Mouse (Mus musculus): Measurements from ENCODE around the gene Tes. TPM values are rescaled to one million over a fixed set of nuclear protein-coding genes. Genes with fewer than 3 reads are reported as not detected.
A peak's percentile ranks its signal among the peaks of the same experiment; 100 is the strongest.

Gene Tes
- total and polyA plus RNA-seq, 2 experiments from 2014 or later, result 26.0 to 31.3 TPM

- 90% methylated on average over 8 of the region's 8 CpGs for WGBS
- Histone ChIP-seq H3K9ac (replicated peaks; ENCODE audit: low read length) (no peak overlapping the region), H3K27ac (no peak overlapping the region)
Measured at GRCm38 (mm10) chr6:17097301-17097700, 32.4 kb downstream of the Tes start.

DNA sequence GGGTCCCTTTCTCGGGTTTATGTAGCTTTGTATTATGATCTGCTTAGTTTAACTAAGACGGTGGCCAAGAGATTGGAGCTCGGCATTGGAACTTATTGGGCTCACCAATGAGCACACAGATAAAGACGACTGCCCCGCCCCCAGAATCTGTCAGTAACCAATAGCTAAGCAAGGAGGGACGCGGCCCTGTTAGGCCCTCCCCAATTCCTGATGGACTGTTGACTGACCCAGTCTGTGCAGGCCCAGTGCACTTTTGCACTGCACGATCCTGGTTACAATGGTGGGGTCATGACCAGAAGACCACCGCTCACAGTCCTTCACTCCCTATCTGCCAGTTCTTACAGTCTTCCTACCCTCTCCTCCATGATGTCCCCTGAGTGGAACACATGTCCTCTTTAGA, 33.6 kb downstream of the Tes start:
- no peak for TF ChIP-seq CTCF (IDR thresholded peaks at IDR 0.05; ENCODE audit: low read depth)
- H3K36me3 ChIP-seq (ENCODE audit: insufficient read depth, low read length), result 0 out of 2 replicates have a peak, but pooled peaks cover 6% of the 10 kb centered on the region
- H3K9me3 ChIP-seq (ENCODE audit: low read length), result no peaks in the 10 kb centered on the region
- no peak overlapping the region for H3K4me2 ChIP-seq (ENCODE audit: low read depth, low read length)
- H3K4me1 ChIP-seq (ENCODE audit: insufficient read depth, low read length), result no peaks in the 10 kb centered on the region
- no peaks in the 10 kb centered on the region for H3K27me3 ChIP-seq (ENCODE audit: insufficient read depth, low read length)
- H3K4me3 ChIP-seq (ENCODE audit: low read length), result no peak overlapping the region
- H3K9ac ChIP-seq (replicated peaks; ENCODE audit: low read length), result no peak overlapping the region
- no peak for DNase-seq (ENCODE audit: low spot score)
- peak; percentile 64 for ATAC-seq
- WGBS, result 95% methylated on average over 9 of the region's 9 CpGs
- H3K27ac ChIP-seq, result no peak overlapping the region

More at GRCm38 (mm10) chr6:17097301-17097700, 32.4 kb downstream of the Tes start:
- H3K4me3 ChIP-seq (ENCODE audit: low read length), result no peak overlapping the region
- no peaks in the 10 kb centered on the region for H3K9me3 ChIP-seq (ENCODE audit: low read length)
- DNase-seq (ENCODE audit: low spot score) (no peak), ATAC-seq (no peak)
- no peak for TF ChIP-seq CTCF (IDR thresholded peaks at IDR 0.05; ENCODE audit: low read depth)
- H3K36me3 ChIP-seq (ENCODE audit: insufficient read depth, low read length), result 0 out of 2 replicates have a peak, but pooled peaks cover 6% of the 10 kb centered on the region
- H3K27me3 ChIP-seq (ENCODE audit: insufficient read depth, low read length), result no peaks in the 10 kb centered on the region
- H3K4me1 ChIP-seq (ENCODE audit: insufficient read depth, low read length), result no peaks in the 10 kb centered on the region
- no peak overlapping the region for H3K4me2 ChIP-seq (ENCODE audit: low read depth, low read length)

DNA sequence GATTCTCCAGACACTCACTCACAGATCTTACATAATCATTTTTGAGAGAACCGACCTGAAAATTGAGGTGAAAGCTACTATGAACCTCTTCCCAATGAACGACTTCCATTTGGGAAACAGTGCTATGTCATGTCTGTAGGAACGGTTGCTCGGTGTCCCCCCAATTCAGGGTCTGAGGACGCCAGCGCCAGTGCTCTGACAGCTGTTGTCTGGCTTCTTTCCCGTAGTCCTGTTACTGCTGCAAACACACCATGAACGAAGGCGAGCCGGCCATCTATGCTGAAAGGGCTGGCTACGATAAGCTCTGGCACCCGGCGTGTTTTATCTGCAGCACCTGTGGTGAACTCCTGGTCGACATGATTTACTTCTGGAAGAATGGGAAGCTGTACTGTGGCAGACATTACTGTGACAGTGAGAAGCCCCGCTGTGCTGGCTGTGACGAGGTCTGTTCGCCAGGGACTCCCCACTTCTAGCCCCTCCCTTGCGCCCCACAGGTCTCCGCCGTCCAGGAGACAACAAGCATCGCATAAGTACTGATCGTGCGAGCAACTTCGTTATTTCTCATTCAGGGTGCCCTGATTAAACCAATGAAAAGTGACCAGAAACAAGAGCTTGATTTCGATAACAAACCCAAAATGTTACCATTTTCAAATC, 34.7 kb downstream of the Tes start:
- 69% methylated on average over 25 of the region's 25 CpGs for WGBS
- no peaks in the 10 kb centered on the region for H3K27me3 ChIP-seq (ENCODE audit: insufficient read depth, low read length)
- no peak overlapping the region for H3K4me3 ChIP-seq (ENCODE audit: low read length)
- DNase-seq (ENCODE audit: low spot score) (no peak), ATAC-seq (peak; percentile 31; the same call in 1 of the 2 replicates)
- no peak for TF ChIP-seq CTCF (IDR thresholded peaks at IDR 0.05; ENCODE audit: low read depth)
- H3K9me3 ChIP-seq (ENCODE audit: low read length), result no peaks in the 10 kb centered on the region
- H3K4me1 ChIP-seq (ENCODE audit: insufficient read depth, low read length), result no peaks in the 10 kb centered on the region
- 0 out of 2 replicates have a peak, but pooled peaks cover 6% of the 10 kb centered on the region for H3K36me3 ChIP-seq (ENCODE audit: insufficient read depth, low read length)
- H3K4me2 ChIP-seq (ENCODE audit: low read depth, low read length), result no peak overlapping the region
- no peak overlapping the region for H3K9ac ChIP-seq (replicated peaks; ENCODE audit: low read length)
- H3K27ac ChIP-seq, result no peak overlapping the region

DNA sequence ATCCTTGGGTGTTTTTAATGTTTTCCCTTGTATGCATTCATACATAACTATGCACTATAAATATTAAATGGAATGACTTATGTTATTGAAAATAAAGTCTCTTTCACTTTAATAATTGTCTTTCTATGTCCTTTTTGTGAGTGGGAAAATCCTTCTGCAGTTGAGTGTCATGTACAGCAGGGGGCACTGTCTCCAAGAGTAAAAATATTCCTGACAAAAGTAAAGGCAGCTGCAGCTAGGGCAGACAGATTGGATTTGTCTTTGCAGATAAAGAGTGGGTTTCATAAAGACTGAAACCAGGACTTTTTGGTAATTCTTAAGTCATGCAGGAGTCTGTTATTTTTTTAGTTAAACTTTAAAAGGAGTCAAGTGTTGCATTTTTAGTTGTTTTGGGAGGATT, 40.8 kb downstream of the Tes start:
- H3K9me3 ChIP-seq (ENCODE audit: low read length), result no peaks in the 10 kb centered on the region
- no peak overlapping the region for H3K4me3 ChIP-seq (ENCODE audit: low read length)
- no peak overlapping the region for H3K27ac ChIP-seq
- H3K36me3 ChIP-seq (ENCODE audit: insufficient read depth, low read length), result 0 out of 2 replicates have a peak, but pooled peaks cover 4% of the 10 kb centered on the region
- DNase-seq (ENCODE audit: low spot score) (peak; percentile 82), ATAC-seq (no peak)
- no peaks in the 10 kb centered on the region for H3K4me1 ChIP-seq (ENCODE audit: insufficient read depth, low read length)
- TF ChIP-seq CTCF (IDR thresholded peaks at IDR 0.05; ENCODE audit: low read depth), result peak; percentile 82
- H3K4me2 ChIP-seq (ENCODE audit: low read depth, low read length), result no peak overlapping the region
- no peak overlapping the region for H3K9ac ChIP-seq (replicated peaks; ENCODE audit: low read length)
- no peaks in the 10 kb centered on the region for H3K27me3 ChIP-seq (ENCODE audit: insufficient read depth, low read length)

DNA sequence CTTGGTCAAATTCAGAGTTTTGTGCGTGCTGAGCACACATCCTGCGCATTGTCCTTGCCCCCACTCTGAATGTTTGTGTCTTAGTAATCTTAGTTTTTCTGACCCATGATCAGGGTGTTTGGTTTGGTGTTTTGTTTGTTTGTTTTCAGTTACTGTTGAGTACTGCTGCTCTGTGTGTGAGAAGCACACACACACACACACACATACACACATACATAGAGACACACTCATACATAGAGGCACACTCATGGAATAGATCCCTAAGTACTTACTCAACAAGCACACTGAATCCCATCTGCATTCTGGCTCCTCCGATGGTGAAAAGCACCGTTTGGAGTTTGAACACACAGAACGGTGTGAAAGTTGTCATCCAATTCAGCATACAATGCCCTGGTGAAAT, 41.5 kb downstream of the Tes start:
- TF ChIP-seq CTCF (IDR thresholded peaks at IDR 0.05; ENCODE audit: low read depth), result no peak
- Histone ChIP-seq H3K9ac (replicated peaks; ENCODE audit: low read length) (no peak overlapping the region), H3K4me2 (ENCODE audit: low read depth, low read length) (no peak overlapping the region), H3K36me3 (ENCODE audit: insufficient read depth, low read length) (no peaks in the 10 kb centered on the region), H3K27ac (no peak overlapping the region), H3K4me3 (ENCODE audit: low read length) (no peak overlapping the region), H3K4me1 (ENCODE audit: insufficient read depth, low read length) (no peaks in the 10 kb centered on the region), H3K27me3 (ENCODE audit: insufficient read depth, low read length) (no peaks in the 10 kb centered on the region), H3K9me3 (ENCODE audit: low read length) (no peaks in the 10 kb centered on the region)
- ATAC-seq, result no peak
- no peak for DNase-seq (ENCODE audit: low spot score)
- WGBS, result 95% methylated on average over 5 of the region's 5 CpGs

GRCm38 (mm10) chr6:17109204-17109603, 44.3 kb downstream of the Tes start:
- H3K4me2 ChIP-seq (ENCODE audit: low read depth, low read length), result no peak overlapping the region
- no peak for ATAC-seq
- 75% methylated on average over 4 of the region's 4 CpGs for WGBS
- no peaks in the 10 kb centered on the region for H3K4me1 ChIP-seq (ENCODE audit: insufficient read depth, low read length)
- no peak overlapping the region for H3K9ac ChIP-seq (replicated peaks; ENCODE audit: low read length)
- no peaks in the 10 kb centered on the region for H3K36me3 ChIP-seq (ENCODE audit: insufficient read depth, low read length)
- DNase-seq (ENCODE audit: low spot score), result no peak
- H3K27me3 ChIP-seq (ENCODE audit: insufficient read depth, low read length), result no peaks in the 10 kb centered on the region
- H3K4me3 ChIP-seq (ENCODE audit: low read length), result no peak overlapping the region
- TF ChIP-seq CTCF (IDR thresholded peaks at IDR 0.05; ENCODE audit: low read depth), result no peak
- H3K9me3 ChIP-seq (ENCODE audit: low read length), result no peaks in the 10 kb centered on the region
- no peak overlapping the region for H3K27ac ChIP-seq

DNA sequence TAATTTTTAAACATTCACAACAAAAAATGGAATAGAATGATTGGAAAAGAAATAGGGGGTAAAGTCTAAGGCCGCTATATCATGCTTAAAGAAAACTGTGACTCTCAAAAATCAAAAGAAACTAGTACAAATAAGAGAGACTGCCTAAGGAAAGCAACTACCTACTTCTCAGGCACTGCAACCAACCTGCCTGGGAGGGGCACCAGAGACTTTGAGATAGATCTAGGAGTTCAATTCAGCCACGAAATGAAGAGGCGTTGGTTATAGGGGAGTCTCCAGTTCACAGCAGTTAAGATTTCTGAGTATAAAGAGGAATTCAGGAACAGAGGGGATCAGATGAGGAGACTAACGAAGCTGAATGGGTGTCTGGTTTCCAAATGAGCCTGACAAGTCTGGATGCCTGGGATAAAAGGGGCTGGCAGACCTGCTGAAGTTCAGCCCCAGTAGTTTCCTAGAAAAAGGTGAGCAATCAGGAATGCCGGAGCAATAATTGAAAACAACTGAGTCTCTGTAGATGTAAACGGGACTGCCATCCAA, 45.7 kb downstream of the Tes start:
- H3K4me1 ChIP-seq (ENCODE audit: insufficient read depth, low read length), result no peaks in the 10 kb centered on the region
- no peaks in the 10 kb centered on the region for H3K9me3 ChIP-seq (ENCODE audit: low read length)
- H3K4me3 ChIP-seq (ENCODE audit: low read length), result no peak overlapping the region
- no peak for ATAC-seq
- DNase-seq (ENCODE audit: low spot score), result peak; percentile 29
- H3K9ac ChIP-seq (replicated peaks; ENCODE audit: low read length), result no peak overlapping the region
- no peaks in the 10 kb centered on the region for H3K27me3 ChIP-seq (ENCODE audit: insufficient read depth, low read length)
- 72% methylated on average over 6 of the region's 6 CpGs for WGBS
- H3K4me2 ChIP-seq (ENCODE audit: low read depth, low read length), result no peak overlapping the region
- no peaks in the 10 kb centered on the region for H3K36me3 ChIP-seq (ENCODE audit: insufficient read depth, low read length)
- no peak overlapping the region for H3K27ac ChIP-seq
- peak; percentile 39 for TF ChIP-seq CTCF (IDR thresholded peaks at IDR 0.05; ENCODE audit: low read depth)
